Mouse (Mus musculus) brain, embryonic 14.5 days (tissue): ENCODE data around the gene Hsd17b14.

Experiments
- CTCF ChIP-seq: fragments of 200-500 bp; IDR thresholded peaks from 2 replicates; pipeline ENCODE4 v1.5.1; 2012; ENCODE audit warnings: inconsistent platforms, mild to moderate bottlenecking, moderate library complexity, borderline replicate concordance; ENCODE audit not compliant: insufficient read depth, insufficient read length; ENCODE audit errors: extremely low read depth
- POLR2A ChIP-seq: fragments of 200-500 bp; IDR thresholded peaks from 2 replicates; pipeline ENCODE4 v1.6.1; 2012; ENCODE audit warnings: mild to moderate bottlenecking, inconsistent platforms, borderline replicate concordance; ENCODE audit not compliant: poor library complexity, insufficient read depth, insufficient read length, severe bottlenecking; ENCODE audit errors: extremely low read depth

DNA sequence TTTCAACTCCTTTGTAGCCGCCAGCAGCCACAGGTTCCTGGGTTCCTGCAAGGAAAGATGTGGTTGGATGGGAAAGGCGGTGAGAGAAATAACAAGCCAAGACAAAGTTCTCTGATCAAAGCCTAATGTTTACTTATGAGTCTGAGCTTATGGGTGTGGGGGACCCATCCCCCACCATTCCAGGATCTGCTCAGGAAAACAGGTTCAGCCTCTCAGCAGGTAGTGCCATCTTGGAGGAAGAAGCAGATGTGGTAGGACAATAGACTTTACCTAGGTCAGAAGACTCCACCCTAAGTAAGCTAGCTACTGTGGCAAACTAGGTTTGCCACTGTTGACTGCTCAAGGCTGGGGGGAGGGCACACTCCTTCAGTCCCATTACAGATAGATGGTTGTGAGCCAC, 10.1 kb downstream of the Hsd17b14 start:
- TF ChIP-seq POLR2A: no peak
- no peak for TF ChIP-seq CTCF
